Mouse (Mus musculus): ENCODE data around the gene Naa30.

DNA sequence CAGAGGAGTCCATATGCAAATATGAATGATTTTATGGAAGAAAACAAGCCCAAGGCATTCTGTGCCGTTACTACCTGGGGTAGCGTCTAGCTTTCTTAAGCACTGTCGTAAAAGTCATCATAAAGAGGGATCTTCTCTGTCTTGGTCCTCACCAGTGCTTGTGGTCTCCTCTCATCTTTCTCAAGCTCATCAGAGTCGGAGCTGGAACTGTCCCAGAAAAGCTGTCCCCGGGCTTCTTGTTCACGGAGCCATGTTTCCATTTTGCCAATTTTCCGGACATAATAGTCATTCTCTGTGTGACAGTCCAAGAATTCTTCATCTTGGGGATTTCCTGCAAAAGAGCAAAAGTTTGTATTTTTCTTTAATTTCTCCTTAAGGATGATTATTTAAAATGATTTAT lies 54.4 kb downstream of the Naa30 start:
- no peak for TF ChIP-seq GATA1 (IDR thresholded peaks at IDR 0.05; ENCODE audit: borderline replicate concordance, low read length)
- TF ChIP-seq FLI1 (IDR thresholded peaks at IDR 0.05; ENCODE audit: low read length) = no peak

Data from megakaryocyte, embryonic 14.5 days (primary cell).